Mouse (Mus musculus) C2C12 (cell line): ENCODE data around the gene Gripap1.

Source experiments
- CEBPB ChIP-seq: IDR thresholded peaks from one replicate; pipeline ENCODE4 v1.6.1; 2011; ENCODE audit warnings: low read depth, mild to moderate bottlenecking, control low read depth, moderate library complexity
- CTCF ChIP-seq: IDR thresholded peaks from one replicate; pipeline ENCODE4 v1.5.1; 2011; ENCODE audit not compliant: control insufficient read depth, insufficient read depth, insufficient read length
- MAX ChIP-seq: IDR thresholded peaks from one replicate; pipeline ENCODE4 v1.6.1; 2011; ENCODE audit warnings: mild to moderate bottlenecking, control low read depth
- MYOD1 ChIP-seq: IDR thresholded peaks from one replicate; pipeline ENCODE4 v1.6.1; 2011; ENCODE audit warnings: low read depth; ENCODE audit not compliant: control insufficient read depth, insufficient read length

DNA sequence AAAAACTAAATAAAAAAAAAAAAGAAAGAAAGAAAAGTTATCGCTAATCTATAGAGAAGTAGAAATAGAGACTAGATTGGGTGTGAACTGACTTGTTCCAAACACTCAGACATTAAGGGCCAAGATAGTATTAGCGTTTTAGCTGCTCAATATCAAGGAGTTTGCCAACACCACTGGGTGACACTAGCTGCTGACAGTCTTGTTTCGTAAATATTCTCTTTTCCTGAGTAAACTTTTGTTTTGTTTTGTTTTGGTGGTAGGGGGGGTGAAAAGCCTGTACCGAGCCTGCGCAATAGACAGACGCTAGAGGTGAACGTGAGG lies 51.2 kb downstream of the Gripap1 start:
- TF ChIP-seq CEBPB (no peak), CTCF (no peak), MYOD1 (no peak), MAX (no peak)
